Mouse (Mus musculus) ES-CJ7 (cell line): ENCODE data around the gene Rnd3.

Experiments used
- DNase-seq: peaks from one replicate; pipeline ENCODE4 v3.0.0; 2011; ENCODE audit warnings: low read depth, low spot score

Gene Rnd3

DNA sequence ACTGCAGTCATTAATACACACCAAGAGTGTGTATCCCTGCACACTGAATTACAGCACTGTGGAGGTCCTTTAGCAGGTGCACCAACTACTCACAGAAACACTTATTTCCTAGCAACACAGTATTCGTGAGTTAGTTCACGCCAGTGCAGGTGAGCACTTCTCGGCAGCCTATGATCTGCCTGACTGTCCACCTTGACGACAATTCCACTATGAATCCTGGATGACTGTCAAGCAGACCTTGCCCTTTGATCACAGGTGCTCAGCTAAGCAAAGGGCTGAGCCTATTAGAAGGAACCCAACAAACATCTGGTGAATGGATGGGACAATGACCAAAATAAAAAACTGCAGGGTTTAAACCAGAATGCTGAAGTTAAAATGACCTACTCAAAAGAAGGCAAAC lies 20.8 kb downstream of the Rnd3 start:
- no peak for DNase-seq

DNA sequence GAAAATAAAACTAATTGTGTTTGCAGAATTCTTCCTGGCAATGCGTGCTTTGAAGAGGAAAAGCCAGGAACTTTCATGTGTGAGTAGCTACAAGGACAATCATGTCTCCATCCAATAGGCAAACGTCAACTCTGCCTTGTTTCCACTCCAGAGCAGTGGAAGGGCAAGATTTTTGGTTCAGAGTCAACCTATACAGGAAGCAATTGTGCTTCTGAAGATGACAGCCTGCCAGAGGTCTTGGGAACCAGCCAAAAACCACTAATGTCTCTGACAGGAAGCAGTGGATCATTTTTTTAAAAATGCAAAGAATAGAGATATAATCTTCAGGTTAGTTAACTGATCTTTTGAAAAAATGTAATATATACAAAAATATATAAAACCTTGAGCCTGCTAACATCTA lies 38.6 kb downstream of the Rnd3 start:
- no peak for DNase-seq

DNA sequence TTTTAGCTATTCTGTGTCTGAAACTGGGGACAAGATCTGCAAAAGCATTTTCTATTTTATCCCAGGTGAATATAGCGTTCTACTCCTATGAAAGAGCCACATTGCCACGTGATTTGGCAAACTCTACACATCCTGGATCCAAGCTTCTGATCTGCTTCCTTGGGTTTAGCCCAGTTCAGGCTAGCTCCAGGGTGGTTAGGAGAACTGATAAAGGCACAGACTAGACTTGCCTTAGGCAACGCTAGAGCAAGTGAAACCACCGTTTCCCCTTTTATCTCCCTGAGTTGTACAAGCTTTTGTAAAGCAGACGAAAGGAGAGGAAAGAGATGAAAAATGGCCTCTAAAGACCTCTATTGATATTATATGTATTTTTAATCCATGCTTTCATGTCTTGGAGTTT lies 40.3 kb downstream of the Rnd3 start:
- no peak for DNase-seq

DNA sequence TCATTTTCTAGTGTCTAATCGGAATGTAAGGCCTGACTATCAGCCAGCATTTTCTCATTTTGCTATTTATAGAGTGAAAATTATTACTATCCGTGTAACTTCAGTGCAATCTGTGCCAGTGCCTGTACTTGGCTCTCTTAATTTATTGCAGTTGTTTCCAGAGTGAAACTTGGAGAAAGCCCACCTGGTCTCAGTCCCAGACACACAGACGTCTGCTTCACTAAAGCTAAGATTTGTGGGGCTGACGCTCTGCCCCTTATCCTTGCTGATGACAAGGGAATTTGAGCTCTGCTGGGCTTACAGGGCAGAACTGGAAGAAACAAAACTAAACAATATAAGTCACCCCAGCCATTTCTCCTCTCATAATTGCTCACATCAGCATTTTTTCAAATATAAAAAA lies 47.7 kb downstream of the Rnd3 start:
- no peak for DNase-seq

DNA sequence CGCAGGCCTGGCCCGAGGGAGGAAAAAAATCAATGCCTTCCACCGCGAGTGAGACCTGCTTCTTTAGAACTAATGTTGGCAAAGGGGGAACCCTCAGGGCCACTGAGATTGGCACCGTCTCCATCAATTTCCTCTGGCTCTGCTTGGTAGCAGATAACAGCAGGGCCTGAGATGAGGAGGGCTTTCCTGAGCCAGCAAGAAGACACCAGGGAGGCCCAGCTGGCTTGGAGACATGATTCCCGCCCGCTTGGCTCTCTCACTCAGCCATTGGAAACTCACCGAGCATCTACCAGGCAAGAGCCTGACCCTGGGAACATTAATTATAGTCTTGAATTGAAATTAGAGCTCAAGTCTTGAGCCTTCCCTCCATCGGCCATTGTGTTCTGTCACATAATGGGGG lies 48.9 kb downstream of the Rnd3 start:
- DNase-seq, result no peak

DNA sequence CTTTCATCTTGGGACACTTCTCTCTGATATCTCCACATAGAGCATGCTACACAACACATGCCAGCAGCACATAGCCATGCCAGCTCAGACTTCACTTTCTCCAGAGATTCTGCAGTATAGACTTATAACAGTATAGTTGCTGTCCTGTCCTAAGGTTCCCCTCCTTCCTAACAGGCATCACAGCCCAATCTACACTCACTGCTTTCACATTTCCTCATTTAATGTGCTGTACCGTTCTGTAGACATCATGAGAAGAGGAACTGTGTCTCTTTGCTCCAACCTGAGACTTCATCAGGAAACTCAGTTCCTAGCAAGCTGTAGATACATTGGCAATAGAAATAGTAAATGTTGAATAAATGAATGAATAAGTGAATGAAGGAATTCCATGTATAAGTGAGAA lies 49.7 kb downstream of the Rnd3 start:
- DNase-seq, result no peak

DNA sequence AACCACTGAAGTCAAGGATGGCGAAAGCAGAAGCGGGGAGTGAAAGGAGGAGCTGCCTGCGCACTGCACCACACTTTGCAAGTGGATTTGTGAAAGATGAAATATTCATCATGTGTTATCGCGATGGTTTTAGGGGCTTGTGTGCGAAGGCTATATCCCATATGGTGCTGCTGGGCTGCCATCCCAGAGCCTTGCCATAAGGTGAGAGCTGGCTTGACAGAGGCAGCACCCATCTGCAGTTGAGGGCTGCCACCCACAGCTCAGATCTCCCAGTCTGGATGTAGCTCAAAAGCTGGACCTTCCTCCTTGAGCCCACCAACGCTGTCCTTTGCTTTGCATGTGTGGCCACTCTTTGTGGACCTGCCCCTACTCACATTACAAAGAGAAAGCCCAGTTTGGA lies 58.2 kb downstream of the Rnd3 start:
- DNase-seq, result no peak

DNA sequence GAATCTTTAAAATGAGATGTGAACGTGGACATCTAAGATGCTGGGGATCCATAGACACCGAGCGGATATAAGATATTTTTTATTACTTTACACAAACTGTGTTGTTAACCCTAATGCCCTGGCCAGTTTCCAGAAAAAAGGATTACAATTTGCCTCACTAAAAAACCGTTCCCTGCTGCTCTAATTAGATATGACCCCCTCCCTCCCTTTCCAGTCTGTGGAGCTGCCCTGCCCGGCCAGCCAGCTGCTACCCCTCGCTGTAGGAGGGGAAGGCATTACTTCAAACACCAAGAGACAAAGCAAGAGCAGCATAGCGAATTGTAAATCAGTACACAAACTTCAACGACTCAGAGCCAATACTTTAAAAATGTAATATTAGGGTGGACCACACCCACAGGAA lies 58.9 kb downstream of the Rnd3 start:
- DNase-seq, result no peak

DNA sequence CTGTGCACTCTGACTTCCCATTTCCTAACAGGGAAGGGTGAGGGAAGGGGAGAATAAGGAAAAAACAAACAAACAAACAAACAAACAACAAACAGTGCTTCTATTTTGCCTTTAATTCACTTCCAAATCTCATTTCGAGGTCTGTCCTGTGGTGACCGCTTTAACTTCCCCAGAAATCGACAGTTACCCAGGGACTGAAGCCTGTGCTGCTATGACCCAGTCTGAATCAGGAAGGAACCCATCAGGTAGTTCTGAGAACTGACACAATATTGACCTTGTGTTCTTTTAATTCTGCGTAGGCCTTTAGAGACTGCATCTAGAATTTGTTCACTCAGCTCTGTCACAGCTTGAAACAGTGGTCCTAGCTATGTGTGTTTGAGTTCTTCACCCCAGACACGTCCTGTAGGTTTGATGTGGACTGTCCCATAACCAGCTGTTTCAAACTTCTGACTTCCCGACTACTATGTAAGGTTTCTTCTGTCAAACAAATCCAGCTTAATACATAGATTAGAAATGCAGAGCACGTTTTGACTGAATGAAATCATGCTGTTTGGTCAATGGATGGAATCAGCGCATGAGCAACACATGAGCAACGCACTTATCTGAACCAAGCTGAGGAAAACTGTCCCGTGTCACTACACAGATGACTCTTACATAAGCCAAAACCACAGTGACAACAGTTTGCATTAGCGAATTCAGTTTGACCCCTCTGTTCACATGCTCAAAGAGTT lies 59.9 kb downstream of the Rnd3 start:
- no peak for DNase-seq

DNA sequence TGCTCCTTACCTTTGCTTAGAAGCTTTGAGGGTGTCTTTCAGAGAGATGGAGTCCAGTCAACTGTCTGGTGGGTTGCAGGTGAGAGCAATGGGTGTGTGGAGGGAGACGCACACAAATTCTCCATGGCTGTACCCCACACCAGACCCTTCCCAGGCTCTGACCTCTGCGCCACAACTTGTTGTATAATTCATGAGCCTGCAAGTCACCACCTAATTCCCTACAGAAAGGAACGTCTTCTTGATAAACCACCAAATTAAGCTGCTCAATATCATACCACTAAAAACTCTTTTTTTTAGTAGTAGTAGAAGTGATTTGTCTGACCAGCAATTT lies 60.8 kb downstream of the Rnd3 start:
- DNase-seq, result peak; percentile 72

DNA sequence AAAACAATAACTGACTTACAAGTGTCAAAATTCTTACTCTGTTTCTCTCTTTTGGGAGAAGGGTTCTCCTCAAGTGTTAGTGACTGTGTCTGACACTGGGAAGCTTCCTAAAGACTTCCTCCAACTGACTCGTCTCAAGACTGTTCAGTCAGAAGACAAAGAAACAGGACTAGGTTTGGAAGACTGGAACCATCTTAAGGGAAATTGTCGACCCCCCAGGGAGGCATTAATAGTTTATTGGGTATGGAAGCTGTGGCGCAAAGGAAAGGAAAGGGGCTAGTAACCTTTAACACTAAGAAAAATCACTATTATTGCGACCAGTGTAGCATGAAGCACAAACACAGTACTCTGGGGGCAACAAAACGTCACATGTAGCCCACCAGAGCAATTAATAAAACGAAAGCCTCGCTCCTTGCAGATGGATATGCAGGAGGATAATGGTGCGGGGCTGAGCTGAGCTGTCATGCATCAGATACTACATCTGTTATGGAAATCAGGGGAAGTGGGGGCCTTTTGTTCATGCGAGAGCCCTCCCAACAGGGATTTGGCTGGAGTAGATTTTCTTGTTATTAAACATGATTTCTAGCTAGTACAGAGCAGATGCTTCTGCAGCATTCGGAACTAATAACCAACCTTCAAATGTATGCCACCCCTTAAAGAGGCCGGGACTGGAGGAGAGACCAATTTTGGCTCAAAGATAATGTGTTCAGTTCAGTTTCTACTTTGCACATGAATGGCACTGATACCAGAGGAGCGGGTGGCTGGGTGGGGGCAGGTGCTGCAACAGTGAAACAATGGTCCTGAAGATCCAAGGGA lies 61.4 kb downstream of the Rnd3 start:
- DNase-seq, result peak; percentile 21

DNA sequence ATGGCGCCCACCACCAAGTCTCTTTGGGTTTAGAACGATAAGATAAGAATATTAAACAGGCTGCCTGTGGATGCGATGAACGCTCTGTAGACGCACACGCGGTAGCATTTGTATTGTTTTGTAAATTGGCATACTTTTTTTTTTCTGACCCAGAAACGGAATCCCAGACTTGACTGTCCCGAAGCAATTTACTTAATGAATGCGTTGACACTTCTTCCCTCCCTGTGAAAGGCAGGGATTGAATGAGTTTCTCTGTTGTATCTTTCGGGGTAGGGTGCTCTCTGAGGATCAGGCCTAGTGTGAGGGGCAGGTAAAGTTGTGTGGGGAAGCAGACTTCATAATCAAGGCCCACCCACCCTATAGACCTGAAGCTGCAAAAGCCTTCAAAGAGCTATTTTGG lies 63.8 kb downstream of the Rnd3 start:
- peak; percentile 57 for DNase-seq

DNA sequence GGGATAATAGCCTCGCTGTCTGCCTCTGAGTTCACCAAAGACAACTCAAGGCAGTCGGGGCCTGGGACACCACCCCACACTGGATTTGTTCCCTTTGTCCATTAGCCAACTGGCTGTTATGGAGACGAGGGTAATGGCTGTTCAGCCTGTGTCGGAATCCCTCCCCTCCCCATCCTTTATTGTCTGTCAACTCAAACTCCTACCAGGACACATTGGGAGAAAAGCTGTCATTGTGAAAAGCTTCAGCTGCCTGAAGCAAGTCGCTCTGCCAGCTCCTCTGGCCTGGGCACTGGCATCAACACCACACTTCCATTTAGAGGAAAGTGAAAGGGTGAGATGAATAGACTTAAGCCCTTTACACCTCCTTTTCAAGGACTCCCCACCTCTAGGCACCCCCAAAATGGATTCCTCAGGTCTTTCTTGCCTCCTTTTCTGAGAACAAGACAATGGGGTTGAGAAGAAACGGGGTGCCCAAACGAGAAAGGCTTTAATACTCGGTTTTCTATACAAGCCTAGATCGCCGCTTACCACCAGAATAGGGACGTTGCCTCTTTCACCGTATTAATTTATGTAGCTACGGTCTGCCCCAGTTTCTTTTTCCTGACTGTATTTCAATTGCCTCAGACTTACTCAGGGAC lies 66.1 kb downstream of the Rnd3 start:
- DNase-seq, result no peak
